ENCODE assay signal across 20 mouse cellular contexts in the genomic region with DNA sequence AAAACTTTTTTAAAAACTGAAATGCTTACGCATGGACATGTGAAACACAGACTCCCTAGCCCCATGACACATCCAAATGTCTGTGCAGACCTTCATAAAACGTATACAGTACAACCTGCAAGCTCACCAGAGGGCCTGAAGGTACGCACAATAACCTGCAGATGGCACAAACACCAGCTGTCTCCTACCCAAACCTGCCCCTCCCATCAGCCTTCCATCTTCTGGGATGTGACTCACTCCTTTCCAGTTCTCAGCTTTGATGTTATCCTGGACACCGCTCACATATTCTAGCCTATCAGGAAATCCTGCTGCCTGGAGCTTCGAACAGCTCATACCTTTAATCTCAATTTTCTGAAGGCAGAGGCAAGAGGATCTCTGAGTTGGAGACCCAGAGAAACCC.
DNase-seq lines count a peak whose midpoint lies in the region; TF ChIP-seq lines count a peak whose summit lies in the region.
"Had no signal": no experiment of that assay in that cellular context is flagged by ENCODE, and none has a peak within 500 bp of the region (broad histone marks: within the 10 kb centered on the region; RNA-seq: fewer than 3 reads in every experiment).

No protein-coding gene starts in this region.

- no peaks in the 10 kb centered on the region for H3K27me3 ChIP-seq in cerebellum, adult 2 months (ENCODE audit: control insufficient read depth, insufficient read depth, low read length)
- peaks cover 42% of the 10 kb centered on the region for H3K27me3 ChIP-seq in forebrain, embryonic 10.5 days (ENCODE audit: poor library complexity, severe bottlenecking)

- no peak overlapping the region for H3K4me3 ChIP-seq in cerebellum, adult 2 months (replicated peaks; ENCODE audit: insufficient read depth, low read depth, low read length)
- no peak overlapping the region for H3K4me3 ChIP-seq in gastrocnemius, adult 2 months
- no peak overlapping the region for H3K4me3 ChIP-seq in forebrain, embryonic 10.5 days
- H3K4me3 ChIP-seq: embryonic facial prominence, embryonic 10.5 days; embryonic facial prominence, embryonic 13.5 days; erythroblast, embryonic 14.5 days; forebrain, embryonic 13.5 days; hindbrain, embryonic 13.5 days had no signal

- peak; percentile 21; the same call in 1 of the 2 replicates for TF ChIP-seq CTCF in cerebellum, adult 2 months (IDR thresholded peaks at IDR 0.05; ENCODE audit: borderline replicate concordance, insufficient read depth, low read depth, low read length)
- TF ChIP-seq CTCF in gastrocnemius, adult 2 months (IDR thresholded peaks at IDR 0.05) = no peak

- DNase-seq in cerebellum, adult 2 months = no peak
- DNase-seq in cerebellum, postnatal 36 days = no peak
- peak; percentile 6 for DNase-seq in thymus, postnatal 4 days
- DNase-seq in thymus, adult 18-20 months = no peak
- peak; percentile 20 for DNase-seq in NIH3T3 (ENCODE audit: low read depth)
- no peak for DNase-seq in gastrocnemius, adult 2 months
- DNase-seq in forebrain, embryonic 10.5 days (ENCODE audit: extremely low spot score, low spot score) = no peak
- DNase-seq: adrenal gland, postnatal 10 days; cerebellum, adult 18-20 months; cerebellum, adult 9-11 months; cerebellum, postnatal 25 days; embryo, embryonic 11 days; gastrocnemius, postnatal 14 days; heart, adult 11 months; kidney, adult 18-20 months had no signal

- intact Hi-C loops in gastrocnemius, adult 2 months (cut with DNase I) = no loop called here

- no peak overlapping the region for H3K27ac ChIP-seq in cerebellum, adult 2 months (ENCODE audit: insufficient read depth, low read length)
- H3K27ac ChIP-seq in gastrocnemius, adult 2 months = no peak overlapping the region
- no peak overlapping the region for H3K27ac ChIP-seq in forebrain, embryonic 10.5 days
- H3K27ac ChIP-seq: embryonic facial prominence, embryonic 10.5 days; embryonic facial prominence, embryonic 13.5 days; hindbrain, embryonic 13.5 days had no signal

- H3K4me1 ChIP-seq in cerebellum, adult 2 months (ENCODE audit: control insufficient read depth, insufficient read depth, low read length) = no peaks in the 10 kb centered on the region
- H3K4me1 ChIP-seq in forebrain, embryonic 10.5 days = peaks cover 39% of the 10 kb centered on the region

- TF ChIP-seq POLR2A in cerebellum, adult 2 months (IDR thresholded peaks at IDR 0.05; ENCODE audit: borderline replicate concordance, insufficient read depth, low read length) = no peak

- WGBS in cerebellum, adult 2 months = 82% methylated on average over 5 of the region's 5 CpGs
- WGBS in forebrain, embryonic 10.5 days = 92% methylated on average over 5 of the region's 5 CpGs

- H3K9me3 ChIP-seq in forebrain, embryonic 10.5 days = no peaks in the 10 kb centered on the region
- H3K9me3 ChIP-seq: embryonic facial prominence, embryonic 10.5 days; embryonic facial prominence, embryonic 13.5 days; forebrain, embryonic 13.5 days had no signal

- H3K36me3 ChIP-seq in forebrain, embryonic 10.5 days (replicated peaks) = no peaks in the 10 kb centered on the region
- H3K36me3 ChIP-seq: embryonic facial prominence, embryonic 10.5 days; embryonic facial prominence, embryonic 13.5 days; hindbrain, embryonic 13.5 days had no signal

Comparison
In these comparisons a context has a peak if more than half of its experiments do, and no peak if none do; other contexts are left out.
1. DNase-seq: peak in thymus, postnatal 4 days (single experiment) and NIH3T3 (single experiment); none in cerebellum, adult 2 months (0 of 2), cerebellum, postnatal 36 days (0 of 2), thymus, adult 18-20 months (0 of 2), gastrocnemius, adult 2 months (single experiment) and forebrain, embryonic 10.5 days (single experiment).